Mouse (Mus musculus): ENCODE results near the gene Cs. TPM values are rescaled to one million over a fixed set of nuclear protein-coding genes. Genes with fewer than 3 reads are reported as not detected.
A peak's percentile ranks its signal among the peaks of the same experiment; 100 is the strongest.

The Cs gene
- polyA plus RNA-seq, 1 experiment: 58.8 TPM

- Histone ChIP-seq H3K27ac (ENCODE audit: control insufficient read depth, insufficient read depth, low read depth, low read length) (no peak overlapping the region), H3K36me3 (ENCODE audit: control insufficient read depth, insufficient read depth, low read length) (no peaks in the 10 kb centered on the region), H3K4me1 (ENCODE audit: control insufficient read depth, insufficient read depth, low read length) (peaks cover 6% of the 10 kb centered on the region), H3K27me3 (ENCODE audit: control insufficient read depth, insufficient read depth, low read length) (no peaks in the 10 kb centered on the region), H3K4me3 (ENCODE audit: control insufficient read depth, low read depth, low read length) (no peak overlapping the region)
- TF ChIP-seq POLR2A (IDR thresholded peaks at IDR 0.05; ENCODE audit: control insufficient read depth, low read depth, low read length): no peak
- TF ChIP-seq CTCF (IDR thresholded peaks at IDR 0.05; ENCODE audit: control insufficient read depth, insufficient read depth, insufficient replicate concordance, low read depth, low read length): no peak
These were observed 1.3 kb upstream of the Cs start for GRCm38 (mm10) chr10:128336195-128336594.

- Histone ChIP-seq H3K4me3 (ENCODE audit: control insufficient read depth, low read depth, low read length) (peak overlapping the region; percentile 100; the same call in 1 of the 2 replicates), H3K4me1 (ENCODE audit: control insufficient read depth, insufficient read depth, low read length) (peaks cover 6% of the 10 kb centered on the region), H3K27me3 (ENCODE audit: control insufficient read depth, insufficient read depth, low read length) (no peaks in the 10 kb centered on the region), H3K27ac (ENCODE audit: control insufficient read depth, insufficient read depth, low read depth, low read length) (peak overlapping the region; percentile 10), H3K36me3 (ENCODE audit: control insufficient read depth, insufficient read depth, low read length) (no peaks in the 10 kb centered on the region)
- TF ChIP-seq POLR2A (IDR thresholded peaks at IDR 0.05; ENCODE audit: control insufficient read depth, low read depth, low read length): no peak
- no peak for TF ChIP-seq CTCF (IDR thresholded peaks at IDR 0.05; ENCODE audit: control insufficient read depth, insufficient read depth, insufficient replicate concordance, low read depth, low read length)
These were observed 937 bp upstream of the Cs start for GRCm38 (mm10) chr10:128336597-128336996.

DNA sequence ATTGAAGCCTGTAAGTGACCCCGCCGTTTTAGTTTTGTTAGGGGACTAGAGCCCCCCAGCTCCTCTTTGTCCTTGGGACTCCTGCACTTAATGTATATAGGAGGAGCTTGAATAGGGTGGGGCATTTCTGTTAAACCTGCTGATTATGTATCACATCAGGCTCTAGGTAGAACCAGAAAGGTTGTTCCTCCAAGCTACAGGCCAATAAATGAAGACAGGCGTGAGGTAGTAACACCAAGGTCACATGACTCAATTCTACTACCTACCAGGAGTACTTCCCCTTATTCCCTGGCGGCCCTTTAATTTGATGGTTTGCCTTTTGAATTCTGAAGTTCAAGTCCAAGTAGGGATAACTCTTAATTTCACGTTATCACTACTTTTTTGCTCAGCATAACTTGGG, 881 bp downstream of the Cs start:
- H3K27me3 ChIP-seq (ENCODE audit: control insufficient read depth, insufficient read depth, low read length): no peaks in the 10 kb centered on the region
- peaks cover 6% of the 10 kb centered on the region for H3K4me1 ChIP-seq (ENCODE audit: control insufficient read depth, insufficient read depth, low read length)
- H3K4me3 ChIP-seq (ENCODE audit: control insufficient read depth, low read depth, low read length): peak overlapping the region; percentile 100
- TF ChIP-seq CTCF (IDR thresholded peaks at IDR 0.05; ENCODE audit: control insufficient read depth, insufficient read depth, insufficient replicate concordance, low read depth, low read length): no peak
- TF ChIP-seq POLR2A (IDR thresholded peaks at IDR 0.05; ENCODE audit: control insufficient read depth, low read depth, low read length): no peak
- no peaks in the 10 kb centered on the region for H3K36me3 ChIP-seq (ENCODE audit: control insufficient read depth, insufficient read depth, low read length)
- H3K27ac ChIP-seq (ENCODE audit: control insufficient read depth, insufficient read depth, low read depth, low read length): peak overlapping the region; percentile 100

DNA sequence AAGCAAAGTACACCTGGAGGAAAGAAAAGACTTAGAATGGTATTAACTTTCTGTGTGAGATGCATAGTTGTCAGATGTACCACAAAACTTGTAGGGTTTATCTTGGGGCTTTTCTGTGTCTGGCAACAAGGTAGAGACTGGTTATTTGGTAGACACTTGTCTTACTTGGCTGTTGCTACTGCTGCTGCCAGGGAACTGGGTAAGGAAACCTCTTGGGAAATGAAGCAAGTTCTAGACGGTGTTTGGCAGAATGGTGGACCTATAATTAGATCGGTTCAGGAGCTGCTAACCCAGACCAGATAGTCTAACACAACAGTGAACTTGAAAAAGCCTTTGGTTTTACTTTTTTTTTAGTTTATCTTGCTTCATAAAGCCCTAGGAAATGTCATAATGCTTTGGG, 1.4 kb downstream of the Cs start:
- Histone ChIP-seq H3K36me3 (ENCODE audit: control insufficient read depth, insufficient read depth, low read length) (no peaks in the 10 kb centered on the region), H3K4me1 (ENCODE audit: control insufficient read depth, insufficient read depth, low read length) (peaks cover 6% of the 10 kb centered on the region), H3K4me3 (ENCODE audit: control insufficient read depth, low read depth, low read length) (peak overlapping the region; percentile 58; the same call in 1 of the 2 replicates), H3K27ac (ENCODE audit: control insufficient read depth, insufficient read depth, low read depth, low read length) (peak overlapping the region; percentile 80), H3K27me3 (ENCODE audit: control insufficient read depth, insufficient read depth, low read length) (no peaks in the 10 kb centered on the region)
- no peak for TF ChIP-seq CTCF (IDR thresholded peaks at IDR 0.05; ENCODE audit: control insufficient read depth, insufficient read depth, insufficient replicate concordance, low read depth, low read length)
- no peak for TF ChIP-seq POLR2A (IDR thresholded peaks at IDR 0.05; ENCODE audit: control insufficient read depth, low read depth, low read length)

DNA sequence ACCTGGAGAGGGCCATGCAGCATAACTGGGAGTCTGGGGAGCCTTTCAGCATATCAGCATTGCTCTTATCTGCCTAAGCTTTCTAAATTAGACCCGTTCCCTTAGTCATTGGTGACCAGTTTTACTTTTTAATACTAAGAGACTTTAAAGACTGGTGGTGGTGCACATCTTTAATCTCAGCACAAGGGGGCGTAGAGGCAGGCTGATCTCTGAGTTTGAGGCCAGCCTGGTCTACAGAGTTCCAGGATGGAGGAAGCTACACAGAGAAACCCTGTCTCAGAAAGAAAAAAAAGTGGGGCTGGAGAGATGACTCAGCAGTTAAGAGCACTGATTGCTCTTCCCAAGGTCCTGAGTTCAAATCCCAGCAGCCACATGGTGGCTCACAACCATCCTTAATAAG, 2.7 kb downstream of the Cs start:
- TF ChIP-seq CTCF (IDR thresholded peaks at IDR 0.05; ENCODE audit: control insufficient read depth, insufficient read depth, insufficient replicate concordance, low read depth, low read length): no peak
- no peak for TF ChIP-seq POLR2A (IDR thresholded peaks at IDR 0.05; ENCODE audit: control insufficient read depth, low read depth, low read length)
- Histone ChIP-seq H3K27me3 (ENCODE audit: control insufficient read depth, insufficient read depth, low read length) (no peaks in the 10 kb centered on the region), H3K4me3 (ENCODE audit: control insufficient read depth, low read depth, low read length) (no peak overlapping the region; the same call in 1 of the 2 replicates), H3K27ac (ENCODE audit: control insufficient read depth, insufficient read depth, low read depth, low read length) (no peak overlapping the region), H3K4me1 (ENCODE audit: control insufficient read depth, insufficient read depth, low read length) (peaks cover 6% of the 10 kb centered on the region), H3K36me3 (ENCODE audit: control insufficient read depth, insufficient read depth, low read length) (no peaks in the 10 kb centered on the region)

GRCm38 (mm10) chr10:128343436-128343835, 5.9 kb downstream of the Cs start:
- H3K27me3 ChIP-seq (ENCODE audit: control insufficient read depth, insufficient read depth, low read length): no peaks in the 10 kb centered on the region
- no peaks in the 10 kb centered on the region for H3K36me3 ChIP-seq (ENCODE audit: control insufficient read depth, insufficient read depth, low read length)
- H3K27ac ChIP-seq (ENCODE audit: control insufficient read depth, insufficient read depth, low read depth, low read length): no peak overlapping the region
- H3K4me1 ChIP-seq (ENCODE audit: control insufficient read depth, insufficient read depth, low read length): peaks cover under 1% of the 10 kb centered on the region; the same call in 1 of the 2 replicates
- no peak for TF ChIP-seq CTCF (IDR thresholded peaks at IDR 0.05; ENCODE audit: control insufficient read depth, insufficient read depth, insufficient replicate concordance, low read depth, low read length)
- H3K4me3 ChIP-seq (ENCODE audit: control insufficient read depth, low read depth, low read length): no peak overlapping the region

GRCm38 (mm10) chr10:128344568-128345275, 7.2 kb downstream of the Cs start:
- TF ChIP-seq CTCF (IDR thresholded peaks at IDR 0.05; ENCODE audit: control insufficient read depth, insufficient read depth, insufficient replicate concordance, low read depth, low read length) (no peak), POLR2A (IDR thresholded peaks at IDR 0.05; ENCODE audit: control insufficient read depth, low read depth, low read length) (no peak)
- H3K4me3 ChIP-seq (ENCODE audit: control insufficient read depth, low read depth, low read length): no peak overlapping the region
- H3K27ac ChIP-seq (ENCODE audit: control insufficient read depth, insufficient read depth, low read depth, low read length): peak overlapping the region; percentile 58; the same call in 1 of the 2 replicates
- H3K4me1 ChIP-seq (ENCODE audit: control insufficient read depth, insufficient read depth, low read length): no peaks in the 10 kb centered on the region; the same call in 1 of the 2 replicates
- H3K27me3 ChIP-seq (ENCODE audit: control insufficient read depth, insufficient read depth, low read length): no peaks in the 10 kb centered on the region
- no peaks in the 10 kb centered on the region for H3K36me3 ChIP-seq (ENCODE audit: control insufficient read depth, insufficient read depth, low read length)

Data from testis, adult 2 months (tissue).